Mouse (Mus musculus) midbrain, embryonic 11.5 days (tissue): ENCODE measurements around the gene Atp6v1f. TPM values are rescaled to one million over a fixed set of nuclear protein-coding genes. Genes with fewer than 3 reads are reported as not detected.

Source experiments
- ATAC-seq: fragments of 200-750 bp; cut with Nextera tagmentation; 2 replicates; pipeline ENCODE4 v1.8.0; 2017; ENCODE audit warnings: moderate TSS enrichment, moderate library complexity; ENCODE audit not compliant: low FRiP score
- DNase-seq: peaks from one replicate; pipeline ENCODE4 v3.0.0; 2015; ENCODE audit warnings: low spot score; ENCODE audit errors: missing footprints
- H3K27ac ChIP-seq: fragments of 300-500 bp; sonication (generic); 2 replicates; pipeline ENCODE4 v1.5.1; 2014; ENCODE audit warnings: low read depth, low read length
- H3K27me3 ChIP-seq: fragments of 300-500 bp; sonication (generic); 2 replicates; pipeline ENCODE4 v1.6.1; 2014; ENCODE audit warnings: mild to moderate bottlenecking, low read length, moderate library complexity, mixed read lengths; ENCODE audit not compliant: control insufficient read depth, insufficient read depth
- H3K36me3 ChIP-seq: fragments of 300-500 bp; sonication (generic); 2 replicates; pipeline ENCODE4 v1.6.1; 2014; ENCODE audit warnings: mild to moderate bottlenecking, low read length, moderate library complexity, mixed read lengths; ENCODE audit not compliant: control insufficient read depth, insufficient read depth
- H3K4me1 ChIP-seq: fragments of 300-500 bp; sonication (generic); 2 replicates; pipeline ENCODE4 v1.6.1; 2014; ENCODE audit warnings: low read length; ENCODE audit not compliant: control insufficient read depth, insufficient read depth
- H3K4me2 ChIP-seq: fragments of 300-500 bp; sonication (generic); 2 replicates; pipeline ENCODE4 v1.6.1; 2014; ENCODE audit warnings: mild to moderate bottlenecking, moderate library complexity
- H3K4me3 ChIP-seq: fragments of 300-500 bp; sonication (generic); 2 replicates; pipeline ENCODE4 v1.5.1; 2014; ENCODE audit warnings: low read depth, low read length
- H3K9ac ChIP-seq: fragments of 300-500 bp; sonication (generic); 2 replicates; pipeline ENCODE4 v1.6.1; 2014; ENCODE audit warnings: low read length
- H3K9me3 ChIP-seq: fragments of 300-500 bp; sonication (generic); 2 replicates; pipeline ENCODE4 v1.6.1; 2016; ENCODE audit warnings: low read length; ENCODE audit not compliant: control insufficient read depth
- WGBS: fragments of 180-500 bp; shearing (Covaris S2); extraction: QIAGEN DNeasy Blood & Tissue Kit; methylation state at CpG from one replicate; pipeline ENCODE4 v1.1.7; 2014; 5-methylcytosine and 5-hydroxymethylcytosine counted together
- polyA plus RNA-seq: library from polyadenylated mRNA; unstranded; fragments of >200 nt; fragmentation: Nextera tagmentation; extraction: Ambion mirVana; gene quantifications from 2 replicates; pipeline ENCODE4 v1.2.1, GENCODE M21; 2014

Atp6v1f gene
- polyA plus RNA-seq, 1 experiment from 2014 or later = 199 TPM

GRCm38 (mm10) chr6:29505493-29505892 is 38.0 kb downstream of the Atp6v1f start:
- no peak overlapping the region for H3K9ac ChIP-seq
- no peak overlapping the region for H3K4me3 ChIP-seq
- H3K4me2 ChIP-seq = no peak overlapping the region
- DNase-seq (no peak), ATAC-seq (no peak)
- H3K9me3 ChIP-seq = no peaks in the 10 kb centered on the region
- WGBS = 78% methylated on average over 5 of the region's 5 CpGs
- H3K27ac ChIP-seq = no peak overlapping the region
- H3K27me3 ChIP-seq = peaks cover 24% of the 10 kb centered on the region
- peaks cover 7% of the 10 kb centered on the region for H3K4me1 ChIP-seq
- no peaks in the 10 kb centered on the region for H3K36me3 ChIP-seq

GRCm38 (mm10) chr6:29506834-29507233 is 39.3 kb downstream of the Atp6v1f start:
- WGBS = 26% methylated on average over 8 of the region's 8 CpGs
- Histone ChIP-seq H3K9me3 (no peaks in the 10 kb centered on the region), H3K27me3 (peaks cover 24% of the 10 kb centered on the region), H3K36me3 (no peaks in the 10 kb centered on the region), H3K4me2 (peak overlapping the region; percentile 60), H3K9ac (no peak overlapping the region), H3K27ac (no peak overlapping the region), H3K4me3 (peak overlapping the region; percentile 40), H3K4me1 (peaks cover 7% of the 10 kb centered on the region)
- DNase-seq (no peak), ATAC-seq (no peak; the same call in 1 of the 2 replicates)

- H3K4me2 ChIP-seq = peak within 1 kb of the TSS; percentile 60
- peaks cover 7% of the 10 kb centered on the region for H3K4me1 ChIP-seq
- DNase-seq (peak; percentile 95), ATAC-seq (peak; percentile 63)
- WGBS = 1% methylated on average over 44 of the region's 47 CpGs
- no peaks in the 10 kb centered on the region for H3K36me3 ChIP-seq
- no peak within 1 kb of the TSS for H3K27ac ChIP-seq
- peak within 1 kb of the TSS; percentile 40 for H3K4me3 ChIP-seq
- no peaks in the 10 kb centered on the region for H3K9me3 ChIP-seq
- H3K9ac ChIP-seq = peak within 1 kb of the TSS; percentile 57
- H3K27me3 ChIP-seq = peaks cover 24% of the 10 kb centered on the region
Measured at GRCm38 (mm10) chr6:29507447-29508309, 40.2 kb downstream of the Atp6v1f start, which contains the start of gene Kcp. Gene Kcp, minus strand, starts transcription at chr6:29507952.

GRCm38 (mm10) chr6:29509086-29509485 is 41.6 kb downstream of the Atp6v1f start:
- H3K36me3 ChIP-seq = no peaks in the 10 kb centered on the region
- no peak overlapping the region for H3K4me3 ChIP-seq
- no peak overlapping the region for H3K4me2 ChIP-seq
- H3K4me1 ChIP-seq = peaks cover 14% of the 10 kb centered on the region
- no peak for DNase-seq
- 47% methylated on average over 2 of the region's 2 CpGs for WGBS
- no peaks in the 10 kb centered on the region for H3K9me3 ChIP-seq
- ATAC-seq = no peak
- no peak overlapping the region for H3K9ac ChIP-seq
- H3K27ac ChIP-seq = no peak overlapping the region
- H3K27me3 ChIP-seq = peaks cover 24% of the 10 kb centered on the region

- Histone ChIP-seq H3K27me3 (no peaks in the 10 kb centered on the region; the same call in 1 of the 2 replicates), H3K9ac (peak overlapping the region; percentile 56; the same call in 1 of the 2 replicates)
Measured at GRCm38 (mm10) chr6:29513284-29513683, 45.8 kb downstream of the Atp6v1f start.

GRCm38 (mm10) chr6:29517139-29517538 is 49.6 kb downstream of the Atp6v1f start:
- peak; percentile 90 for DNase-seq
- H3K27ac ChIP-seq = no peak overlapping the region
- H3K4me1 ChIP-seq = peaks cover 7% of the 10 kb centered on the region
- H3K4me2 ChIP-seq = no peak overlapping the region
- H3K9ac ChIP-seq = no peak overlapping the region
- no peak overlapping the region for H3K4me3 ChIP-seq
- ATAC-seq = peak; percentile 52
- WGBS = 7% methylated on average over 5 of the region's 5 CpGs
- H3K36me3 ChIP-seq = no peaks in the 10 kb centered on the region
- no peaks in the 10 kb centered on the region; the same call in 1 of the 2 replicates for H3K27me3 ChIP-seq
- H3K9me3 ChIP-seq = no peaks in the 10 kb centered on the region

More at GRCm38 (mm10) chr6:29513284-29513683, 45.8 kb downstream of the Atp6v1f start:
- DNase-seq (peak; percentile 94), ATAC-seq (peak; percentile 84)
- 0% methylated on average over 11 of the region's 11 CpGs for WGBS
- Histone ChIP-seq H3K27ac (no peak overlapping the region; the same call in 1 of the 2 replicates), H3K4me1 (peaks cover 7% of the 10 kb centered on the region), H3K4me3 (peak overlapping the region; percentile 6; the same call in 1 of the 2 replicates), H3K4me2 (peak overlapping the region; percentile 37), H3K9me3 (no peaks in the 10 kb centered on the region), H3K36me3 (no peaks in the 10 kb centered on the region)

Other genes starting within 250 kb of the Atp6v1f start
- 30.1 and 30.5 TPM in 2 replicates for gene Hilpda, start 195.2 kb upstream of the Atp6v1f start, polyA plus RNA-seq
- gene Fam71f2, start 188.1 kb upstream of the Atp6v1f start, polyA plus RNA-seq = 0.41 and 0.79 TPM in 2 replicates
- gene Fam71f1, start 148.6 kb upstream of the Atp6v1f start, polyA plus RNA-seq = not detected in 2 replicates
- gene Calu, start 119.6 kb upstream of the Atp6v1f start, polyA plus RNA-seq = 265 and 278 TPM in 2 replicates
- gene Opn1sw, start 79.2 kb upstream of the Atp6v1f start, polyA plus RNA-seq = 0.19 and 0.25 TPM in 2 replicates
- gene Ccdc136, start 71.4 kb upstream of the Atp6v1f start, polyA plus RNA-seq = 20.5 and 22.4 TPM in 2 replicates
- gene Flnc, start 34.5 kb upstream of the Atp6v1f start, polyA plus RNA-seq = 1.8 and 2.5 TPM in 2 replicates
- 0.20 and 0.25 TPM in 2 replicates for gene Atp6v1fnb, start 3.7 kb downstream of the Atp6v1f start, polyA plus RNA-seq
- 5.6 and 6.8 TPM in 2 replicates for gene Kcp, start 40.2 kb downstream of the Atp6v1f start, polyA plus RNA-seq
- gene Irf5, start 58.9 kb downstream of the Atp6v1f start, polyA plus RNA-seq = 1.2 and 1.6 TPM in 2 replicates
- gene Tnpo3, start 142.2 kb downstream of the Atp6v1f start, polyA plus RNA-seq = 120 and 127 TPM in 2 replicates
- gene Tspan33, start 226.5 kb downstream of the Atp6v1f start, polyA plus RNA-seq = 4.9 and 6.8 TPM in 2 replicates